Mouse (Mus musculus) induced T-regulatory cell, adult 2 months (primary cell): Measurements from ENCODE around the gene Spats2.

Experiments used
- DNase-seq: peaks from one replicate; pipeline ENCODE4 v3.0.0-alpha.2; 2012; ENCODE audit warnings: low read depth

Gene Spats2

GRCm38 (mm10) chr15:99259730-99260252 is 134.1 kb downstream of the Spats2 start:
- DNase-seq, result peak; percentile 77

GRCm38 (mm10) chr15:99262702-99263101 is 137.0 kb downstream of the Spats2 start:
- no peak for DNase-seq
